Mouse (Mus musculus) heart, embryonic 11.5 days (tissue): ENCODE measurements around the gene Nrxn2. TPM values are rescaled to one million over a fixed set of nuclear protein-coding genes. Genes with fewer than 3 reads are reported as not detected.

Source experiments
- ATAC-seq: fragments of 200-750 bp; cut with Nextera tagmentation; replicated peaks from 2 replicates; pipeline ENCODE4 v1.8.0; 2017; ENCODE audit warnings: moderate library complexity; ENCODE audit not compliant: insufficient number of reproducible peaks, low FRiP score, low TSS enrichment
- H3K27ac ChIP-seq: fragments of 300-500 bp; sonication (generic); 2 replicates; pipeline ENCODE4 v1.5.1; 2014; ENCODE audit warnings: mild to moderate bottlenecking, low read depth, low read length
- H3K27me3 ChIP-seq: fragments of 300-500 bp; sonication (generic); 2 replicates; pipeline ENCODE4 v1.6.1; 2014; ENCODE audit warnings: mild to moderate bottlenecking, low read length, mixed read lengths; ENCODE audit not compliant: control insufficient read depth, insufficient read depth
- H3K36me3 ChIP-seq: fragments of 300-500 bp; sonication (generic); 2 replicates; pipeline ENCODE4 v1.6.1; 2014; ENCODE audit warnings: mild to moderate bottlenecking, low read length, moderate library complexity, mixed read lengths; ENCODE audit not compliant: control insufficient read depth, insufficient read depth
- H3K4me1 ChIP-seq: fragments of 300-500 bp; sonication (generic); 2 replicates; pipeline ENCODE4 v1.6.1; 2014; ENCODE audit warnings: low read length; ENCODE audit not compliant: control insufficient read depth, insufficient read depth
- H3K4me2 ChIP-seq: fragments of 300-500 bp; sonication (generic); 2 replicates; pipeline ENCODE4 v1.6.1; 2014; ENCODE audit warnings: mild to moderate bottlenecking, moderate library complexity
- H3K4me3 ChIP-seq: fragments of 300-500 bp; sonication (generic); 2 replicates; pipeline ENCODE4 v1.5.1; 2014; ENCODE audit warnings: low read depth, low read length
- H3K9ac ChIP-seq: fragments of 300-500 bp; sonication (generic); 2 replicates; pipeline ENCODE4 v1.6.1; 2014; ENCODE audit warnings: mild to moderate bottlenecking, low read depth, low read length, moderate library complexity
- H3K9me3 ChIP-seq: fragments of 300-500 bp; sonication (generic); replicated peaks from 2 replicates; pipeline ENCODE4 v1.6.1; 2016; ENCODE audit warnings: low read length; ENCODE audit not compliant: control insufficient read depth
- WGBS: fragments of 180-500 bp; shearing (Covaris S2); extraction: QIAGEN DNeasy Blood & Tissue Kit; methylation state at CpG from one replicate; pipeline ENCODE4 v1.1.7; 2014; ENCODE audit not compliant: insufficient replicate concordance; 5-methylcytosine and 5-hydroxymethylcytosine counted together
- polyA plus RNA-seq: library from polyadenylated mRNA; unstranded; fragments of >200 nt; fragmentation: Nextera tagmentation; extraction: Ambion mirVana; gene quantifications from 2 replicates; pipeline ENCODE4 v1.2.1, GENCODE M21; 2014

Gene Nrxn2
- polyA plus RNA-seq, 1 experiment from 2014 or later = 1.6 TPM

GRCm38 (mm10) chr19:6385821-6386220 lies 32.7 kb upstream of the Nrxn2 start:
- peak overlapping the region; percentile 48 for H3K4me3 ChIP-seq
- peak overlapping the region; percentile 90 for H3K27ac ChIP-seq
- peak overlapping the region; percentile 82 for H3K4me2 ChIP-seq

GRCm38 (mm10) chr19:6386234-6386633 lies 32.3 kb upstream of the Nrxn2 start:
- H3K36me3 ChIP-seq = peaks cover 7% of the 10 kb centered on the region; the same call in 1 of the 2 replicates
- H3K9ac ChIP-seq = peak overlapping the region; percentile 4; the same call in 1 of the 2 replicates
- no peaks in the 10 kb centered on the region for H3K9me3 ChIP-seq
- no peak overlapping the region for H3K27ac ChIP-seq
- peaks cover 40% of the 10 kb centered on the region for H3K4me1 ChIP-seq
- no peak for ATAC-seq
- 56% methylated on average over 9 of the region's 9 CpGs for WGBS
- H3K4me3 ChIP-seq = peak overlapping the region; percentile 48; the same call in 1 of the 2 replicates
- no peaks in the 10 kb centered on the region for H3K27me3 ChIP-seq
- peak overlapping the region; percentile 82 for H3K4me2 ChIP-seq

More at GRCm38 (mm10) chr19:6385821-6386220, 32.7 kb upstream of the Nrxn2 start:
- peak overlapping the region; percentile 71 for H3K9ac ChIP-seq
- ATAC-seq = no peak
- 72% methylated on average over 7 of the region's 7 CpGs for WGBS
- peaks cover 40% of the 10 kb centered on the region for H3K4me1 ChIP-seq
- H3K36me3 ChIP-seq = peaks cover 7% of the 10 kb centered on the region; the same call in 1 of the 2 replicates
- H3K9me3 ChIP-seq = no peaks in the 10 kb centered on the region
- no peaks in the 10 kb centered on the region for H3K27me3 ChIP-seq

GRCm38 (mm10) chr19:6388006-6388405 lies 30.5 kb upstream of the Nrxn2 start:
- no peak overlapping the region for H3K27ac ChIP-seq
- peaks cover 11% of the 10 kb centered on the region for H3K36me3 ChIP-seq
- no peak for ATAC-seq
- no peak overlapping the region for H3K9ac ChIP-seq
- no peak overlapping the region for H3K4me3 ChIP-seq
- H3K4me2 ChIP-seq = no peak overlapping the region
- no peaks in the 10 kb centered on the region for H3K27me3 ChIP-seq
- H3K9me3 ChIP-seq = no peaks in the 10 kb centered on the region
- 79% methylated on average over 13 of the region's 13 CpGs for whole genome bisulfite sequencing
- peaks cover 30% of the 10 kb centered on the region for H3K4me1 ChIP-seq

GRCm38 (mm10) chr19:6389803-6390202 lies 28.7 kb upstream of the Nrxn2 start:
- no peak overlapping the region for H3K9ac ChIP-seq
- H3K4me1 ChIP-seq = peaks cover 15% of the 10 kb centered on the region
- ATAC-seq = 0 out of 2 replicates have a peak, but pooled peaks have one; percentile 15
- no peaks in the 10 kb centered on the region for H3K9me3 ChIP-seq
- H3K27me3 ChIP-seq = no peaks in the 10 kb centered on the region
- peak overlapping the region; percentile 56 for H3K4me2 ChIP-seq
- no peak overlapping the region for H3K27ac ChIP-seq
- WGBS = 13% methylated on average over 16 of the region's 16 CpGs
- peak overlapping the region; percentile 13; the same call in 1 of the 2 replicates for H3K4me3 ChIP-seq
- peaks cover 11% of the 10 kb centered on the region for H3K36me3 ChIP-seq

GRCm38 (mm10) chr19:6390251-6390650 lies 28.3 kb upstream of the Nrxn2 start:
- no peak for ATAC-seq
- Histone ChIP-seq H3K36me3 (peaks cover 11% of the 10 kb centered on the region), H3K9ac (no peak overlapping the region), H3K27me3 (no peaks in the 10 kb centered on the region), H3K4me2 (no peak overlapping the region), H3K27ac (no peak overlapping the region), H3K4me3 (no peak overlapping the region), H3K9me3 (no peaks in the 10 kb centered on the region), H3K4me1 (peaks cover 15% of the 10 kb centered on the region)
- 51% methylated on average over 6 of the region's 6 CpGs for WGBS

GRCm38 (mm10) chr19:6392743-6393393 lies 25.7 kb upstream of the Nrxn2 start:
- Histone ChIP-seq H3K27me3 (no peaks in the 10 kb centered on the region), H3K4me1 (peaks cover 6% of the 10 kb centered on the region), H3K27ac (no peak overlapping the region), H3K4me2 (no peak overlapping the region), H3K9ac (no peak overlapping the region), H3K4me3 (no peak overlapping the region), H3K36me3 (peaks cover 11% of the 10 kb centered on the region), H3K9me3 (no peaks in the 10 kb centered on the region)
- WGBS = 83% methylated on average over 14 of the region's 14 CpGs
- ATAC-seq = no peak

- H3K9ac ChIP-seq = no peak overlapping the region
- peaks cover 9% of the 10 kb centered on the region for H3K4me1 ChIP-seq
- no peak overlapping the region for H3K27ac ChIP-seq
- peaks cover 11% of the 10 kb centered on the region for H3K36me3 ChIP-seq
- ATAC-seq = no peak
- H3K4me3 ChIP-seq = no peak overlapping the region
- H3K27me3 ChIP-seq = no peaks in the 10 kb centered on the region
- whole genome bisulfite sequencing = 83% methylated on average over 16 of the region's 16 CpGs
- no peak overlapping the region for H3K4me2 ChIP-seq
- no peaks in the 10 kb centered on the region for H3K9me3 ChIP-seq
Observed at GRCm38 (mm10) chr19:6393637-6394036, 24.9 kb upstream of the Nrxn2 start.

GRCm38 (mm10) chr19:6396237-6396636 lies 22.3 kb upstream of the Nrxn2 start:
- Histone ChIP-seq H3K4me2 (no peak overlapping the region), H3K27ac (no peak overlapping the region), H3K9ac (no peak overlapping the region), H3K27me3 (peaks cover 11% of the 10 kb centered on the region), H3K4me1 (peaks cover 17% of the 10 kb centered on the region), H3K4me3 (no peak overlapping the region), H3K9me3 (no peaks in the 10 kb centered on the region), H3K36me3 (peaks cover 3% of the 10 kb centered on the region)
- ATAC-seq = no peak
- WGBS = 87% methylated on average over 5 of the region's 5 CpGs
